Mouse (Mus musculus): ENCODE results near the gene Fbxo39.

The Fbxo39 gene

DNA sequence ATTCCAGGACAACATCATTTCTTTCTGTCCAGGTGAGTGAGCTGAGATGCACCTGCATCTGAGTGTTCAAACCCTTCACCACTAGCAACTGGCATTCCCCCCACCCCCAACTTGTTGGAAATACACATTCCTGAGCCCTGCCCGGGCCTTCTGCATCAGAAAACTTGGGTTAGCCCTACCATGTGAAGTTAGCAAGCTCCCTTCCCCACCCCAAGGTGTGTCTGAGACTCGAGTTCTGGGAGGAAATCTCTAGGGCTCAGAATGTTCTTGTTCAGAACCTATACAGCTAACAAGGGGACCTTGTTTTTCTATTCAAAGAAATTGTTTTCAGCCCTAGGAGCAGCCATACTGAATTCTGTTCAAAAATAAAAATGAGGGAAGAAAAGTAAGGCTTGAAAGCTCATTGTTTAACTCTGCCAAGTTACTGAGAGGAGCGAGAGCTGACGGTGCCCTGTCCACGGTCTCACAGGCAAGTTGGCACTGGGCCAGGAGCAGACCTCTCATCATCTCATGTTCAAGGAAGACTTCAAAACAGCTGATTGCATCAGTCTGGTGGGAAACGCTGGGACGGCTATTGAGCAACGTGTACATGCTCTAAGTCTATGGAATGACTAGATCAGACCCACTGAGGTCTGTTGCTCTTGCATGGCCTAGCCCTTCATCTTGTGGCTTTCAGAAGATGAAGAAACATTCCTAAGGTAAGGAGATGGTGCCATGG, 49.4 kb downstream of the Fbxo39 start:
- no peak for DNase-seq (ENCODE audit: low read depth, low spot score)

DNA sequence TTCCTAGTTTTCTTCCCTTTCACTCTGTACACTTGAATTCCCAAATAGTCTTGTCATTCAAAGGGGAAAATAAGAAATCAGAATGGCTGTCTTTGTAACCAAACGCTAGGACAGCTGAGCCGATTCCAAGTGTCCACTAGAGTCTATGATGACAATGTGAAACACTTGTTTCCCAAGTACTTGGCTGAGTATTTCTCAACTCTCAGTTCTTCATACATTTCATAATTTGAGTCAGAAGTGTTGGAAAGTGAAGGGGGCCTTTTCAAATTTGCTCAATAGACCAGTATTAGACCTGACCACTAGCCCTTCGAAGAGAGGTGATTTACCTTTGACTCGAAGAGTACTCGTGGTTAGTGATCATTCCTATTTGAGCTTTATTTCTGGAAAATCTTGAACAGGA, 50.3 kb downstream of the Fbxo39 start:
- no peak for DNase-seq (ENCODE audit: low read depth, low spot score)

DNA sequence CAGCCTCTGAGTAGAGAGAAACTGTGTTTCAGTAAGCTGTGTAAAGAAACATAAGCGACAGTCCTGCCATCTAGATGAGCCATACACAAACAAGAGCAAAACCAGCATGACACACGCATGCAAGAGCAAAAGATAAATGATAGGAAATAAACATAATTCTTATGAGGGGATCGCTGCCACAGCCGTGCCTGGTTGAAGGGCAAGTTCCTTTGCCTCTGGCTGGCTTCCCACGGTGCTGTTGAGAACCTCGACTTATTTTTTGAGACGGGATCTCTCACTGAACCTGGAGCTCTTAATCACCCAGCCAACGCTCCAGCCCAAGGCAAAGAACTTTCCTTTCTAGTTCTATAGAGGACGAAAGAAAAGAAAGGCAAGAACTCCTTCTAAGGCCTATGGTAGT, 51.9 kb downstream of the Fbxo39 start:
- no peak for DNase-seq (ENCODE audit: low read depth, low spot score)

DNA sequence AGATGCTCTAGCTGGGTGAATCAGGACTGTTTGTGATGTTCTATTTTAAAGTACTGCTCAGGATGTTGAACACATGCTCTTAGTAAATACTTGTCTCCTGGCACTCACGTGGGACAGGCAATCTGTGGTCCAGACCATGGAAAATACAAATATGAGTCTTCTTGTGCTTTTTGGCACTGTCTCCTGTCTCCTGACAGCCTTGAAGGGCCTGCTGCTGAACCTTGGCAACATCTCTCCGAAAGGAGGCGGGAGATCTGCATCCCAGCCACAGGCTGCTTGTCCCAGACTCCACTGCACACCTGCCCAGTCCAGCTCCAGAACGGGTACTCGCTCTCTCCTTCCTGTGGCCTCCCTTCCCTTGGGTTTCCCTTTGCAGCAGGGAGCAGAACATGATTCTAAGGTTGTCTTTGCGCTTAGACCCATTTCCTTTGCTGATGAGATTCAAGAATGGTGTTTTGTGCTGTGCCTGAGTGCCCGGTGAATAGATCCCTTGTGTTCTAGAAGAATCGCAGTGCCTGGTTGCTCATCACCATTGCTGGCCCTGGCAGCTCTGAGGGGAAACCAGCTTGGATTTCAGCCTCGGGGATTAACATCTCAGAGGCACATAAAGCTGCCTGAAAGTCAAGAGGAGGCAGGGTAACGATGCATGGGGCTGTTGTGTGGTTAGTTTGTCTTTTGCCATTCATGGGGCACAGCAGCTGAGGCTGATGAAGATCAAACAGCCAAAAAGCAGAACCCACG, 53.9 kb downstream of the Fbxo39 start:
- peak; percentile 5 for DNase-seq (ENCODE audit: low read depth, low spot score)

Data from 3T3-L1 (cell line).